Mouse (Mus musculus) layer of hippocampus, adult 2 months (tissue): Measurements from ENCODE around the gene Fig4. TPM values are rescaled to one million over a fixed set of nuclear protein-coding genes. Genes with fewer than 3 reads are reported as not detected.

Experiments used
- DNase-seq, 2 experiments: peaks; one replicate each; pipeline ENCODE4 v3.0.0; 2022; ENCODE audit warnings: low spot score in 2 of 2
- H3K27ac ChIP-seq: fragments of 200-600 bp; 2 replicates; pipeline ENCODE4 v1.8.1; 2022
- H3K4me3 ChIP-seq: fragments of 200-600 bp; 2 replicates; pipeline ENCODE4 v1.8.1; 2022; ENCODE audit warnings: mild to moderate bottlenecking
- CTCF ChIP-seq: fragments of 200-600 bp; conservative IDR thresholded peaks from 2 replicates; pipeline ENCODE4 v1.8.1; 2022; ENCODE audit warnings: antibody characterized with exemption, mild to moderate bottlenecking, moderate library complexity
- long read RNA-seq, 2 experiments: library from polyadenylated mRNA; stranded (forward); transcript quantifications; one replicate each; pipeline ENCODE4 v2.0.0; 2021; ENCODE audit warnings: borderline mapping rate in 2 of 2
- total RNA-seq, 2 experiments: library from RNA; stranded (reverse); gene quantifications; 2 replicates each; pipeline ENCODE4 v1.2.3; 2021

The Fig4 gene
- total RNA-seq = 10 to 100 TPM; 34.5 to 35.9 TPM
- long read RNA-seq, experiment 1, transcript Fig4-201 (23 exons, 3,282 nt) = major isoform, 36 of 44 reads
- long read RNA-seq, experiment 1, partial matches to known transcripts = 2 of 44 reads
- long read RNA-seq, experiment 1, other reads (novel, unspliced or antisense) = 6 of 44 reads
- long read RNA-seq, experiment 2, transcript Fig4-201 (23 exons, 3,282 nt) = major isoform, 50 of 60 reads
- long read RNA-seq, experiment 2, partial matches to known transcripts = 2 of 60 reads
- long read RNA-seq, experiment 2, other reads (novel, unspliced or antisense) = 8 of 60 reads

GRCm38 (mm10) chr10:41302689-41303431, at the start of gene Fig4:
Gene Fig4, minus strand, starts transcription at chr10:41303260.
- Histone ChIP-seq H3K27ac (peak within 1 kb of the TSS; percentile 91), H3K4me3 (peak within 1 kb of the TSS; percentile 80)
- peak; percentile 84 to 86 for DNase-seq
- TF ChIP-seq CTCF = peak; percentile 41; the same call in 1 of the 2 replicates

DNA sequence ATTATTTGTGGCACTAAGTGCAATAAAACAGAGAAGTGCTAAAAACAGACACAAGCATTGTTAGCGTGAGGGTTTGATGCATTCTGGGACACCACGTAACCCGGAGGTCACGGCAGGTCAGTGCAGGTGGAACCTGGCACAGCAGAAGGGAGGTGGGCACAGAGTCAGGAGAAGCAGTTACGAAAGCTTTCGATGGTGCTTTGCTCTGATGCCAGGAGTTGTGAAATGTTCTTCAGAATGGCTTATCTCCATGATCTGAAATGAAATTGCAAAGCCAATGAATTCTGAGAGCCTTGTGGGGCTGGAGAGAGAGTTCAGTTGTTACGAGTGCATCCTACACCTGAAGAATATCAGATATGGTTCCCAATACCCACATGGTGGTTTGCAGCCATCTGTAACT, 38.3 kb upstream of the Fig4 start:
- no peak for DNase-seq
- no peak overlapping the region for H3K4me3 ChIP-seq
- no peak for TF ChIP-seq CTCF
- no peak overlapping the region for H3K27ac ChIP-seq

DNA sequence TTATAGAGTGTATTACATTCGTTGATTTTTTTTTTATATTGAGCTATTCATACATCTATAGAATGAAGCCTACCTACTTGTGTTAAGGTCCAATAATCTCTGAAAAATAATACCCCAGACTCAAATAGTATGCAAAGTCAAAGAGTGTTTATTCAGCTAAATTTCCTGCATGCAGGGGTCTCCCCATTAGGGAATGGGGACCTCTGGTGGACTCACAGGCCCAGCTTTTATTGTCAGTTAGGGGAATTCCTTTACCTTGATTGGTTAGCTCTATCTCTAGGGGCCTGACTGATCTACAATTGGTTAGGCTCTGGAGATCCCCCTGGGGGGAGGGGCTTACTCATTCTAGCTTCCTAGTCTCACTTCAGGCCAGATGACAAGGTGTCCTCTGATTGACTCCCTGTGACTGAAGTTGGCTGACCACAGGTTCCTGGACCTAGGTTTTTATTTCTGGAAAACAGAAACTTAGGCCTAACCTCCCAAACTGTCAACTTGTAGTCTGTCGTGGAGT, 29.5 kb upstream of the Fig4 start:
- no peak for DNase-seq
- no peak for TF ChIP-seq CTCF
- Histone ChIP-seq H3K4me3 (no peak overlapping the region), H3K27ac (no peak overlapping the region)

DNA sequence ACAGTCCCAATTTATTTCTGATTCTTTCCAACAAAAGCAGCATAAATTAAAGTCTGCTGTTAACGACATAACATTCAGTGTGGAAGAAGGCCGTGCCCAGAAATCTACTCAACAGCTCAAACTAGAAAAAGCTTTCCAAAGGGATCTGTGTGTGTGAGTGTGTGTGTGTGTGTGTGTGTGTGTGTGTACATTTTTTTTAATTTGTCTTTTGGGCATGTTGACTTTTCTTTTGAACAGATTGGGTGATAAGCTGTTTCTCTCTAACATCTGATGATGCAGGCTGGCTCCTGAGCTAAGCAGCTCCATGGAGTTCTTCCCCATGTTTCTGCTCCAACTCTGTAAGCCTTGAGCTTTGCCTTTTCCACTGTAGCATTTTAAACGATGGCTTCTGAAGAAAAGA, 12.8 kb upstream of the Fig4 start:
- peak; percentile 23 to 27 for DNase-seq
- TF ChIP-seq CTCF = no peak
- H3K4me3 ChIP-seq = no peak overlapping the region
- 0 out of 2 replicates have a peak overlapping the region, but pooled peaks have one; percentile 10 for H3K27ac ChIP-seq

DNA sequence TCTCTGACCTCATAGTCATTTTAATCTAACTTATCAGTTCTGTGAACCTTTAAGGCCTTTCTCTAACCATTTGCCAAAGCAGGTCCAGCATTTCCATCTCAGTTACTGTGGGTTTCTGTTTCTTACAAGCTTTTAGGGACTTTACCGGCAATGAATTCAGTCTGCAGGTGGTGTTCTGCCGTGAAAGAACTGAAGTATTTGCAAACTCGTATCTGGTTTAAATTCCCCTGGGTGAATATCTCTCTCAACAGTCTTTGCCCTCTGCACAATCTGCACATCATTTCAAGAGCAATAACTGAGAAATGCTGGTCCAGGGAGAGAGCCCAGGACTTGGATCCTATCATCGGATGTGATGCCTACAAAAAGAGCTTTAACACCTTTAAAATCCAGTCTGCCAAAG, 5.1 kb upstream of the Fig4 start:
- TF ChIP-seq CTCF = no peak
- H3K27ac ChIP-seq = no peak overlapping the region
- H3K4me3 ChIP-seq = no peak overlapping the region
- DNase-seq = no peak

DNA sequence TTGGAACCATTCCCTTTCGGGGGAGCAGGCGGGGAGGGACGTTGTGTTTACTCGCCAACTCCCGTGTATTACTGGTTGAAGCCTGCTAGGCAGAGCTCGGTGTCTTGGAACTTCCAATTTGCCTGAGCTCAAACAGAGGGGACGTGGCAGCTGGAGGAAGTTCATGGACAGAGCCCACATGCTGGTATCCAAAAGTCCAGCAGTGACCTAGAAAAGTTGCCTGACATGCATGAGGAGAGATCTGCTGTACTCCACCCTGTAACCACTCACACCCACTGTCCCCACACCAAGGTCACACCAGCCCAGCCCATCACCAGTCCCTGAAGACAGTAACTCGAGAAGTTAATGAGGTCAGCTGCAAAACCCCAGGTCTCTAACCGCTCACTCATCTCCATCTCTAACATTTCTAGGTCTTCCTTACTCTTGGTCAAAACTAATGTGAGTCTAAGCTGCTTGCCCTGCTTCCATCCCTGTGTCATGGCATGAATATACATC, 1.9 kb upstream of the Fig4 start:
- Histone ChIP-seq H3K4me3 (no peak overlapping the region), H3K27ac (no peak overlapping the region)
- no peak for DNase-seq
- no peak for TF ChIP-seq CTCF

DNA sequence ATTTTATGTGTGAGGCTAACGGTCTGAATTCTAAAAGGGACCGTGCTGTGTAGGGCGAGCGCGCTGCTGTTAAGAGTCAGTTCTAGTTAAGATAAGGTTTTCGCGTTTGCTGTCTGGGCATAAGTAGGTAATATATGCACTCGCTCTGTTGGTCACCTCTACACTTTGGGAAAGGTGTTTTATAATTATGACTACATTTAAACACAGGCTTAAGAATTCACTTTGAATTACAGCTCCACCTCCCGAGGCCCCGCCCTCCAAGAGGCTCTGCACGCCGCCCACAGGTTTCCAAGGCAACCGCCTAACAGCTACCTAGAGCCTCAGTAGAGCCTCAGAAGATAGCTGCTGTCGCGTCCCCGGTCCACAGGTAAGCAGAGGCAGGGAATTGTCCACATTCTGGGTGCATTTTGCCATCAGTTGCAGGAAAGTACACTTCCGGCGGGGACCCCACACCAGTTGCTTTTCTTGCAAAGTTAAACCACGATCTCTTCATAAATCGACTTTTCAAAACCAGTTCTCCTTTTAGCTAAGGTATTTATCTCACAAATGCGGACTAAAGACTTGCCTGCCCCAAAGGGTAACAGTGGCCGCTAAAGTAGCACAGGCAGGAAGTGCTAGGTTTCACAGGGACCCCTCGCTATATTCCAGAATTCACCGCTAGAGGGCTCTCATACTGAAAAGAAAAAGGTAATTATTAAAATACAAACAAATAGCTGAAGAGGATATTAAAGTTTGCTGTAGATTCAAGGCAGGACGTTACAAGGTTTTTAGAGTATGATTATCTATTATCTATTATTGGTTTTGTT, 782 bp upstream of the Fig4 start, which contains the start of gene Ak9:
Gene Ak9, plus strand, starts transcription at position 342 of the 806 bp plus-strand sequence.
- peak within 1 kb of the TSS; percentile 80 for H3K4me3 ChIP-seq
- TF ChIP-seq CTCF = peak; percentile 90
- DNase-seq = peak; percentile 83 to 90
- H3K27ac ChIP-seq = peak within 1 kb of the TSS; percentile 91

DNA sequence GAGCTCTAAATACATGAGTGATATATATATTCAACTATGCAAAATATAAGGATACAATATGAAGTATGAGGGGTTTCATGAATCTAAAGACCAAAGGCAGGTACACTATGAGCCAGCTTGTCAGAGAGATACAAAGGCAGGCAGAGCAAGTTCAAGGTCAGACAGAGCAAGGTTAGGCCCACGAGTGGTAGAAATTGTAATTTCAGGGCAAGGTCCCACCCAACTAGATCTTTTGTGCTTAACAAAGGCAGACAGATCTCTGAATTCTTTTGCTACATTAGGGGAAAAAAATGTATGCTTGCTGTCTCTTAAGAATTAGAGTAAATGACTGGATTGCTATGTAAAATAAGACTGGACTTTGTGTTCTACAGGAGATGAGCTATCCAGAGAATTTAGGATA, 2.9 kb downstream of the Fig4 start:
- no peak for TF ChIP-seq CTCF

GRCm38 (mm10) chr10:41295145-41295544, 7.9 kb downstream of the Fig4 start:
- Histone ChIP-seq H3K27ac (peak overlapping the region; percentile 52), H3K4me3 (peak overlapping the region; percentile 33)
- TF ChIP-seq CTCF = no peak
- no peak for DNase-seq

More for the DNA sequence above, 2.9 kb downstream of the Fig4 start:
- DNase-seq = no peak
- Histone ChIP-seq H3K27ac (no peak overlapping the region), H3K4me3 (no peak overlapping the region)

DNA sequence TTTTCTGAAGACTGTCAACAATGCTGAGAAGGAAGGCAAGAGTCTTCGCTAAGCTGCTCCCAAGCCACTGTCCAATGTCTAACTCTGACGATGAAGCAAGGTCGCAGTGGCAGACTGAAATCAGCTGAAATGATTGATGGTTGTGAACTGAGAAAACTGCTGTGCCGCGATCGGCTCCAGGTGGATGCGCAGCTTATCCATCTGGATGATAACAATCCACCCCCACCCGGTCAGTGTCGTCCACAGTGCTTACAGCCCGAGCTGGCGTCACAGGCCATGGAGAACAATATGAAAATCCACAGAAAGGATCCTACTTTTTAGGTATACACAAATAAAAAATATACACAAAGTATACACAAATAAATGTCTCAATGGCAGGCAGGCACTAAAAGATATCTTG, 8.3 kb downstream of the Fig4 start:
- DNase-seq = no peak
- no peak for TF ChIP-seq CTCF
- H3K4me3 ChIP-seq = peak overlapping the region; percentile 33
- H3K27ac ChIP-seq = peak overlapping the region; percentile 52

DNA sequence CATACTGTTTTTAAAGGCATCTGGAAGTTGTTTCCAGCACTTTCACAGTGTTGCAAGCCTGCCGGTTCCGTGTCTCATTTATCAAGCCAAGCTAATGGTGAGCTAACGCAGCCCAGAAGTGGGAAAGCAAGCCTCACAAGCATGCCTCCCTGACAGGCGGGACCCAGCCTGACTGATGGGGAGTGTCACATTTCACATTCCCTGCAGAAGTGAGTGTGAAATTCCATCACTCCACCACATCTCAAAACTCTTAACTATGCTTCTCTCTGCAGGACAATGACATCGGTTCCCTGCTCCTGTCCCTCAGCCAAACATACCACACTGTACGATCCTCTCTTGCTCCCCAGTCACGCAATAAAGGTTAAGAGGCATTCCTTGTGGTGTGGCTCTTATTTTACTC, 10.0 kb downstream of the Fig4 start:
- TF ChIP-seq CTCF = no peak
- H3K4me3 ChIP-seq = no peak overlapping the region

GRCm38 (mm10) chr10:41291021-41291420, 12.0 kb downstream of the Fig4 start:
- no peak for TF ChIP-seq CTCF
- Histone ChIP-seq H3K27ac (no peak overlapping the region), H3K4me3 (no peak overlapping the region)
- no peak for DNase-seq

More for the DNA sequence above, 10.0 kb downstream of the Fig4 start:
- DNase-seq = no peak
- H3K27ac ChIP-seq = no peak overlapping the region
